Mouse (Mus musculus) heart, adult 2 months (tissue): ENCODE results near the gene Agpat1. TPM values are rescaled to one million over a fixed set of nuclear protein-coding genes. Genes with fewer than 3 reads are reported as not detected.
A peak's percentile ranks its signal among the peaks of the same experiment; 100 is the strongest.

Experiments used
- DNase-seq, 2 experiments: peaks; one replicate each; pipeline ENCODE4 v3.0.0; 2021
- H3K27ac ChIP-seq: fragments of 200-600 bp; 2 replicates; pipeline ENCODE4 v1.8.1; 2022
- H3K27me3 ChIP-seq: fragments of 200-500 bp; 2 replicates; pipeline ENCODE4 v1.6.1; 2012; ENCODE audit warnings: mild to moderate bottlenecking, low read length, inconsistent platforms, mixed read lengths; ENCODE audit not compliant: control insufficient read depth, insufficient read depth
- H3K36me3 ChIP-seq: fragments of 200-500 bp; 2 replicates; pipeline ENCODE4 v1.6.1; 2012; ENCODE audit warnings: low read length, inconsistent platforms; ENCODE audit not compliant: control insufficient read depth, insufficient read depth
- H3K4me1 ChIP-seq: fragments of 200-500 bp; 2 replicates; pipeline ENCODE4 v1.6.1; 2011; ENCODE audit warnings: low read length; ENCODE audit not compliant: control insufficient read depth, insufficient read depth
- H3K4me3 ChIP-seq: fragments of 200-600 bp; 2 replicates; pipeline ENCODE4 v1.8.1; 2022
- H3K79me2 ChIP-seq: fragments of 200-500 bp; replicated peaks from 2 replicates; pipeline ENCODE4 v1.6.1; 2012; ENCODE audit warnings: mild to moderate bottlenecking, inconsistent platforms, low read length, moderate library complexity, mixed read lengths; ENCODE audit not compliant: control insufficient read depth, insufficient read depth
- H3K9ac ChIP-seq: fragments of 200-500 bp; 2 replicates; pipeline ENCODE4 v1.6.1; 2012; ENCODE audit warnings: low read depth, mild to moderate bottlenecking, control low read depth, inconsistent platforms, low read length, mixed read lengths
- CTCF ChIP-seq: fragments of 200-600 bp; IDR thresholded peaks from 2 replicates; pipeline ENCODE4 v1.8.1; 2022; ENCODE audit warnings: antibody characterized with exemption, mild to moderate bottlenecking, moderate library complexity
- EP300 ChIP-seq: fragments of 200-500 bp; IDR thresholded peaks from 2 replicates; pipeline ENCODE4 v1.6.1; 2011; ENCODE audit warnings: low read depth, low read length, control low read depth; ENCODE audit not compliant: insufficient read depth
- POLR2A ChIP-seq: fragments of 200-500 bp; IDR thresholded peaks from 2 replicates; pipeline ENCODE4 v1.6.1; 2011; ENCODE audit warnings: mild to moderate bottlenecking, low read depth, low read length, control low read depth; ENCODE audit not compliant: insufficient read depth
- WGBS: fragments of 180-500 bp; shearing (Covaris S2); methylation state at CpG from one replicate; pipeline ENCODE4 v1.1.7; 2018; 5-methylcytosine and 5-hydroxymethylcytosine counted together
- intact Hi-C: fragments of 180-260 bp; cut with DNase I; formaldehyde crosslinking; loops from one replicate; pipeline ENCODE4 v1.15.1; 2025
- polyA plus RNA-seq: library from polyadenylated mRNA; depleted of rRNA; stranded (reverse); fragments of >200 nt; gene quantifications from 2 replicates; pipeline ENCODE4 v1.2.3, GENCODE M21; 2012
- total RNA-seq, 2 experiments: library from RNA; stranded (reverse); gene quantifications; 2 replicates each; pipeline ENCODE4 v1.2.3; 2021

Gene Agpat1
- total and polyA plus RNA-seq, 3 experiments = 64.8 to 178 (median 68.9) TPM

GRCm38 (mm10) chr17:34611050-34611449 is 7.0 kb downstream of the Agpat1 start:
- TF ChIP-seq CTCF = no peak
- no peak overlapping the region for H3K27ac ChIP-seq
- H3K79me2 ChIP-seq = no peaks in the 10 kb centered on the region
- WGBS = 90% methylated on average over 8 of the region's 8 CpGs
- no peaks in the 10 kb centered on the region for H3K27me3 ChIP-seq
- intact Hi-C loops = no loop called here
- peaks cover 3% of the 10 kb centered on the region; the same call in 1 of the 2 replicates for H3K4me1 ChIP-seq
- no peak overlapping the region for H3K9ac ChIP-seq
- no peak overlapping the region for H3K4me3 ChIP-seq
- no peak for DNase-seq
- H3K36me3 ChIP-seq = no peaks in the 10 kb centered on the region

- no peak for TF ChIP-seq POLR2A
- TF ChIP-seq EP300 = no peak
- no peak for TF ChIP-seq CTCF
- H3K9ac ChIP-seq = no peak overlapping the region
- DNase-seq = no peak
- 80% methylated on average over 11 of the region's 11 CpGs for WGBS
- H3K4me3 ChIP-seq = no peak overlapping the region
- H3K36me3 ChIP-seq = no peaks in the 10 kb centered on the region
- H3K4me1 ChIP-seq = no peaks in the 10 kb centered on the region
- intact Hi-C loops = no loop called here
- no peaks in the 10 kb centered on the region for H3K27me3 ChIP-seq
- no peaks in the 10 kb centered on the region for H3K79me2 ChIP-seq
- no peak overlapping the region for H3K27ac ChIP-seq
Observed at GRCm38 (mm10) chr17:34613054-34613645, 9.1 kb downstream of the Agpat1 start.

- Histone ChIP-seq H3K4me1 (no peaks in the 10 kb centered on the region), H3K79me2 (no peaks in the 10 kb centered on the region), H3K4me3 (no peak overlapping the region), H3K36me3 (no peaks in the 10 kb centered on the region), H3K27me3 (no peaks in the 10 kb centered on the region), H3K9ac (no peak overlapping the region), H3K27ac (no peak overlapping the region)
- DNase-seq = no peak
- intact Hi-C loops = no loop called here
- TF ChIP-seq POLR2A (no peak), CTCF (no peak), EP300 (no peak)
- WGBS = 88% methylated on average over 10 of the region's 10 CpGs
Observed at GRCm38 (mm10) chr17:34613830-34614229, 9.8 kb downstream of the Agpat1 start.

DNA sequence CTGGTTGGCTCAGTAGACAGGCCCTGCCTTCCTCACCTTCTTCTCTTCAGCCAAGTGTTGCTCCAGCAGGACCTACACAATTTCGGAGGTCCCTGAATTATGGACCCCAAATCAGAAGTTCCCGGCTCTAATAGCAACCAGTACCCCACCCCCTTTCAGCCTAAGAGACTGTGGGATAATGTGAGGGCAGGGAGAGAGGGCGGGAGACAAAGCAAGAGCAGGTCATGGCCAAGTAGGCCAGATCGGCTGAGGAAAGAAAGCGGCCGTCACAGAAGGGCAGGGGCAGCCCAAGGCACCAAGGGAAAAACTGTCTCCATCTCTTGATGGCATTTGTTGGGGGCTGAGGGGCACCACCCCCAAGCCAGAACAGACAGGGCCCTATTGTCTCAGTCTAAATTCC is 11.8 kb downstream of the Agpat1 start, which contains the start of gene Egfl8:
Egfl8 (minus strand) TSS at position 101 of the 400 bp plus-strand sequence.
- TF ChIP-seq CTCF = no peak
- no peak for TF ChIP-seq POLR2A
- no peak for TF ChIP-seq EP300
- Histone ChIP-seq H3K79me2 (no peaks in the 10 kb centered on the region), H3K36me3 (no peaks in the 10 kb centered on the region), H3K4me1 (no peaks in the 10 kb centered on the region), H3K9ac (no peak within 1 kb of the TSS), H3K27ac (peak within 1 kb of the TSS; percentile 26), H3K4me3 (no peak within 1 kb of the TSS), H3K27me3 (no peaks in the 10 kb centered on the region)
- no peak for DNase-seq
- intact Hi-C loops = loop anchor here (5.0 kb wide), 1 partner anchor 59 kb away; no protein-coding TSS in a partner anchor
- WGBS = 76% methylated on average over 6 of the region's 6 CpGs

GRCm38 (mm10) chr17:34618999-34619398 is 14.9 kb downstream of the Agpat1 start:
- TF ChIP-seq CTCF (peak; percentile 96), POLR2A (0 out of 2 replicates have a peak, but pooled peaks have one; percentile 12), EP300 (0 out of 2 replicates have a peak, but pooled peaks have one; percentile 29)
- no peak overlapping the region for H3K9ac ChIP-seq
- no peaks in the 10 kb centered on the region for H3K79me2 ChIP-seq
- intact Hi-C loops = loop anchor here (1.0 to 5.0 kb wide), 3 partner anchors 46 to 179 kb away; no protein-coding TSS in a partner anchor
- no peaks in the 10 kb centered on the region for H3K27me3 ChIP-seq
- WGBS = 13% methylated on average over 6 of the region's 6 CpGs
- peak; percentile 67 to 76 for DNase-seq
- no peak overlapping the region for H3K27ac ChIP-seq
- H3K4me3 ChIP-seq = no peak overlapping the region
- no peaks in the 10 kb centered on the region for H3K36me3 ChIP-seq
- no peaks in the 10 kb centered on the region for H3K4me1 ChIP-seq

DNA sequence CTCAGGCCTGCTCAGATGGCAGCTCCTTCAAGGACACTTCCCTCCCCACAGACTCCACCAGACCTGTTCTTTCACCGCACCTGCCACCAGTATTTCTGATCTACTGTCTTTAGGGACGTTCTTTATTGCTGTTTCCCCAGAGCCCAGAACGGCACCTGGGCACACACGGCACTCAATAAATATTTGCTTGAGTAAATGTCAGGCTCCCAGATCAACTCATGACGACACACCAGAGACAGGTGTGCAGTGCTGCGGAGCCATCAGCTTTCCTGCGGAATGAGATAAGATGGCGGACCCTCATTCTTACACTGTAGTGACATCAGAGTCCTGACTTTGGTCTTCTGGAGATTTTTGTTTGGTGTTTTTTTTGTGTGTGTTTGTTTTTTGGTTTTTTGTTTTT is 16.9 kb downstream of the Agpat1 start:
- 91% methylated on average over 8 of the region's 8 CpGs for WGBS
- Histone ChIP-seq H3K36me3 (no peaks in the 10 kb centered on the region), H3K4me3 (no peak overlapping the region), H3K79me2 (no peaks in the 10 kb centered on the region), H3K9ac (no peak overlapping the region), H3K27ac (no peak overlapping the region), H3K4me1 (no peaks in the 10 kb centered on the region), H3K27me3 (no peaks in the 10 kb centered on the region)
- intact Hi-C loops = no loop called here
- no peak for DNase-seq
- no peak for TF ChIP-seq CTCF
- no peak for TF ChIP-seq EP300
- TF ChIP-seq POLR2A = no peak
